Mouse (Mus musculus) splenic B cell, adult 2 months (primary cell): ENCODE measurements around the gene Grik4.
"Not testable (repeated sequence)": the region's sequence is repeated elsewhere in the genome, so short reads cannot be mapped to it uniquely, and the experiment has no call there.

Experiments
- DNase-seq: peaks from one replicate; pipeline ENCODE4 v3.0.0-alpha.2; 2011; ENCODE audit warnings: low read depth, low spot score
- H3K27me3 ChIP-seq: 2 replicates; pipeline ENCODE4 v1.6.1; 2012; ENCODE audit warnings: mild to moderate bottlenecking, low read length, moderate library complexity, mixed read lengths; ENCODE audit not compliant: control insufficient read depth, poor library complexity, insufficient read depth, severe bottlenecking
- H3K36me3 ChIP-seq: 2 replicates; pipeline ENCODE4 v1.6.1; 2012; ENCODE audit warnings: mild to moderate bottlenecking, low read length, moderate library complexity, mixed read lengths; ENCODE audit not compliant: control insufficient read depth, poor library complexity, insufficient read depth, severe bottlenecking

Gene Grik4

DNA sequence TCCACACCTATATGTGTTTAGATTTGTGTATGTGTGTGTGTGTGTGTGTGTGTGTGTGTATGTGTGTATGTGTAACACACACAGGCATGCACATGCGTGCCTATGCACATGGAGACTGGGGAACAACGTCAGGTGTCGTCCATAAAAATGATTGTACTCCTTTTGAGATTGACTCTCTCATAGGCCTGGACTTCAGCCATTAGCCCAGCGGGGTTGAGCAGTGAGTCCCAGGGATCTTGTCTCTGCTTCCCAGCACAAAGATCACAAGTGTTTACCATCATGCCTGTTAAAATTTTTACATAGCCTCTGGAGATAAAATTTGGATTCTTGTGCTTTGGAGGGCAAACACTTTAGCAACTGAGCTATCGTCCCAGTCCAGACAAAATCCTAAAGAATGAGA is 157.4 kb downstream of the Grik4 start:
- H3K27me3 ChIP-seq = no peaks in the 10 kb centered on the region
- DNase-seq = no peak
- no peaks in the 10 kb centered on the region for H3K36me3 ChIP-seq

DNA sequence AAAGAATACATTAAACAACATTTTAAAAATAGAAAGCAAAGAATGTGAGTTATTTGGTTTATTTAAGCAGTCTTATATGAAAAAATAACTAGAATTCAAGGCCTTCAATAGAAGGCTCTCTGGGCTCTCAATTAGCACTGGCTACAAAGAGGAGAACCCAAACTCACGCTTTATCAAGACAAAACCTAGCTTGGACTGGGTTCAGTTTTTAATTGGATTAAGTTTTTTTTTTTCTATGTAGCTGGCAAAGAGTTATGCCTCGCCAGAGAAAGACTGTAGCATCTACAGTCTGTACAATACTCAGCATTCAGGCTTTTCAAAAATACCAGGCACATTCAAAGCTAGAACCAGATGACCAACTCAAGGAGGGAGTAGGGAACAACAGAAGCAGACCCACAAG is 158.0 kb downstream of the Grik4 start:
- Histone ChIP-seq H3K27me3 (no peaks in the 10 kb centered on the region), H3K36me3 (no peaks in the 10 kb centered on the region)
- DNase-seq = no peak

DNA sequence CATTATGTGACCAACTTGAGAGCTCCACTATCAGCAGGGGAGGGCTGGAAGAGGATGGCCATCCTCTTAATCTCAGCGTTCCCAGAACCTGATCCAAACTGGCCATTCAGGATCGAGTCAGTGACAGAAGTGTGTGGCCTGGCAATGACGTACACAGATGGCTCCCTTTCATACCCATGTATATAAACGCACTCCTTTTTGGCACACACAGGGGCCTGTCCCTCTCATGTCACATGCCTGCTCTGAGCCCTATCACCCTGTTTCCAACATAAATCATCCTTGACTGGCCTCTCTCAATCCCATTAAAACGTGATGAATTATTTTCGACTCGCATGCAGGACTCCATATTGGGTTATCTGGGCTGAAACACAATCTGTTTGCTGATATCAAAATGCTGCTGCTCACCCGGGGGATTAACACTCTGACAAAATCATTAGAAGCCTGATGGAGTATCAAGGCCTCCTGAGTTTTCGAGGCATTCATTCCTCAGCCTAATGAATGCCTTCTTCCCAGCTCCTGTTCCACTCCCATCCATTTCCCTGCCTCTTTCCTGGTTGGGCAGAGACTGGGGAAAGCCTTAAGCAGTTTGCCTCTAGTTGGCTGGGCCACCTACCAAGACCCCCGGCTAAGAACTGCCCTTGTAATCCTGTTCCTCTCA is 159.0 kb downstream of the Grik4 start:
- no peaks in the 10 kb centered on the region for H3K36me3 ChIP-seq
- no peaks in the 10 kb centered on the region for H3K27me3 ChIP-seq
- no peak for DNase-seq

DNA sequence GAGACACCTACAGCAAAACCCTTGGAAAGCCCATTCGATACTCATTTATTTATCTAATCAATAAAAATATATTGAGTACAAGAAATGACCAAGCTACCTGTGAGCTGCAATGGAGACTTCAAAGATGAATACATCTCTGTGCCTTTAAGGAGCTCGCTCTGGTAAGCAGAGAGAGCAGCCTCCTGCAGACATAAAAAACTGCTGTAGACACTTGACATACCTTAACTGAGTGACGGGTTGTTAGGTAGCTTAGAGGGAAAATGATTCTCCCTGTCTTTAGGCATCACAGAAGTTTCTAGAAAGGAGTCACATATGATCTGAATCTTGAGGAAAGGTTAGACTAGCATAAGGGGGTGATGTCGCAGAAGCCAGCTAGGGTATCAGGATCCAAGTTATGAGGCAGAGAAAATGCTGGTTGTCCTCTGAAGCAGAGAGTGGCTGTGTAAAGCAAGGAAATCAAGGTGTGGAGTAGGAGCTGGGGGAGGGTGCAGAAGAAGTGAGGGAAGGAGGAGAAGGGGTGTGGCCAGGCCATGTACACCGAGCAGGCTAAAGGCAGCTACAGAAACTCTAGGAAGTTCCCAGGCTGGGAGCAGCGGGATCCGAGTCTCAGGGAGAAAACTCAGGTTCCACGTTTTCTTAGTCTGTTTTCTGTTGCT is 160.9 kb downstream of the Grik4 start:
- no peaks in the 10 kb centered on the region for H3K36me3 ChIP-seq
- H3K27me3 ChIP-seq = no peaks in the 10 kb centered on the region
- no peak for DNase-seq

DNA sequence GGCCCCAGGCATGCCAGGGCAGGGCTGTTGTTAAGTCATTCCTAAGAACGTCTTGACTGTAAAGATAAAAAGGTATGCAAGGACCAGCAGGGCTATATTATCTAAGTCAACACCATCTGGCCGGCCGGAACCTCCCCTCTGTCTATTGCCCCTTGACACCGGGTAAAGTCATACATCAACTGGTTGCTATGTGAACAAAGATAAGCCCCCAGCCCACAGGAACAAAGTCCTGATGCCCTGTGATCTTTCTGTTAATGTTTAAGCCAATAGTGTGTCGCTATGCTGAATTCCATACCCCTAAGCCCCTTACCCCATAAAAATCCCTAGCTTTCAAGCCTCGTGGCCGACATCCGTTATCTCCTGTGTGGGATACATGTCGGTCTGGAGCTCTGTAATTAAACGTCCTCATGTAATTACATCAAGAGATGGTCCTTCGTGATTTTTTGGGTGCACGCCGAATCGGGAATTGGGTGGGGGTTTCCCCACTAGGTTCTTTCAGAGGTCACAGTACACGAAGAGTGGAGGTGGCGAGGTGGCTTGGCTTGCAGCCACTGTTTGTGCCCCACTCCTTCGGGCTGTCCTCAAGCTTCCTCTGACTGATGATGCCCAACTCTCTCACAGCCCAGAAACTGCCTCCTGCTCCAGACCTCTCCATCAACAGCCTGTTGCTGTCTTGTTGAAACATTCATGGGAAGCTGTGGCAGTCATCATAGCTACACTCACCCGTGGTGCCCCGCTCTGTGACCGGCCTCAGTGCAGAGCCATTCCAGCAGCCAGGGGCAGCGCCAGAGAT is 165.6 kb downstream of the Grik4 start:
- H3K36me3 ChIP-seq, DNase-seq, H3K27me3 ChIP-seq: not testable (repeated sequence)

DNA sequence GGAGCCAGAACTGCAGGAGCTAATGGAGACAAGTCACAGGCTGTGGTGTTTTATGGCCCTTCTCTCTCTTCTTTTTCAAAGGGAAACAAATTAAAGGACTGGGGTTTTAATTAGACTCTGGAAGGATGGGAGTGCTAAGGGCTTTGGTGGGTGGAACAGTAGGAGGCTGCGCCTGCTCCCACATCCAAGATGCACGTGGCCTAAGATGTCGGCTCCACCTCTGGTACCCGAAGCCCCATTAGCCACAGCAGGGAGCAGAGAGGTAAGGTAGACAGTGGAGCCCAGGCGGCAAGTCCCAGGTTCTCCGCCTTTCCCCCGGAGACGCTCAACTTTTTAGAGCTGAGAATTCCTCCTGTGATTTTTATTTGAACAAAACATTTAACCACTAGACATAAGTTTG is 166.4 kb downstream of the Grik4 start:
- DNase-seq = no peak
- Histone ChIP-seq H3K27me3 (no peaks in the 10 kb centered on the region), H3K36me3 (no peaks in the 10 kb centered on the region)

DNA sequence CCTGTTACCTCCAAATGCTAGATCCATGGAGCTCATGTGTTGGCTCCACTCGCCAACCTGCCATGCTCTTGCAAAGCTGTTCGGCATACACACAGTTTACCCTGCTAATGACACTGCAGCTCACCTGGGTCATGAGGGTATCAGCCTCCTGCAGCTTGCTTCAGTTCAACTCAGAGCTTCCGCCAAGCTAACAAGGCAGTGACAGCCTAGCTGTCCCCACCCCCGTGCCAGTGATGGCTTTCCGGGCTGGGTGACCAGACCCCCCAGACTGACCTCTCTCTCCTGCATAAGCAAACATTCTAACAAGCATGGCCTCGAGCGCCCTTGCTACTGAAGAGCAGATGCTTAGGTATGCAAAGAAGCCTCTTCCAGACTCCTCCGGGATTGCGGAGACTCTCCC is 167.5 kb downstream of the Grik4 start:
- Histone ChIP-seq H3K27me3 (no peaks in the 10 kb centered on the region), H3K36me3 (no peaks in the 10 kb centered on the region)
- DNase-seq = no peak

DNA sequence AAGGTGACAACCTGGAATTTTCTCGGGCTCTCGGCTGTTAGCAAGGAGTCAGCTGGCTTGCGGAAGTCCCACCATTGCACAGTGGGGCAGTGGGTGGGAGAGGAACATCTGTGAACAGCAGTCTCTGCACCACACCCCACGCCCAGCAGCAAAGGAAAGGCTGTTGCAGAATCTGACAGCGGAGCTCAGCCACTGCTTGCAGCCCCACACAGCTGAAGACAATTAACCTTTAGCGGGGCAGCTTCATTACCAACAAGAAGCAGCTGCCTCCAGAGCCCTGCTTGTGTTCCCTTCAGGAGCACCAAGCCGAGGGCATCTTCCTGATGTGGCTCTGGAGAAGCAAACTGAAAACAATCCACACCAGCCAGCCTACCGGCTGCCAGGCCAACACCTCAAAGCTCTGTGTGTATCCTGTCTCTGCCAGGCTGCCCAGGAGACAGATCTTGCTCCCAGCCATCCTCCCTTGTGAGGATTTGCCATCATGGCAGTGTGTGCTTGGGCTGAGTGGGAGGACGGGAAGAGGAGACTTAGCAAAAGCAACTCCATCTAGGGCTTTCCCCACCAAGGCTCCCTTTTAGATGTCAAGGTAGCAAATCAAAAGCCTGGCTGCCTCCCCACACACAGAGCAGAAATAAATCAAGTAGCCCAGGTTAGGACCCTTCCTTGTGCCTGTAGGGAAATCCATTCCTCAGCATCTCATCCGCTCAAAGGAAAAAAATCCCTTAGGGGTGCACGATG is 179.3 kb downstream of the Grik4 start:
- Histone ChIP-seq H3K27me3 (no peaks in the 10 kb centered on the region), H3K36me3 (no peaks in the 10 kb centered on the region)
- no peak for DNase-seq

DNA sequence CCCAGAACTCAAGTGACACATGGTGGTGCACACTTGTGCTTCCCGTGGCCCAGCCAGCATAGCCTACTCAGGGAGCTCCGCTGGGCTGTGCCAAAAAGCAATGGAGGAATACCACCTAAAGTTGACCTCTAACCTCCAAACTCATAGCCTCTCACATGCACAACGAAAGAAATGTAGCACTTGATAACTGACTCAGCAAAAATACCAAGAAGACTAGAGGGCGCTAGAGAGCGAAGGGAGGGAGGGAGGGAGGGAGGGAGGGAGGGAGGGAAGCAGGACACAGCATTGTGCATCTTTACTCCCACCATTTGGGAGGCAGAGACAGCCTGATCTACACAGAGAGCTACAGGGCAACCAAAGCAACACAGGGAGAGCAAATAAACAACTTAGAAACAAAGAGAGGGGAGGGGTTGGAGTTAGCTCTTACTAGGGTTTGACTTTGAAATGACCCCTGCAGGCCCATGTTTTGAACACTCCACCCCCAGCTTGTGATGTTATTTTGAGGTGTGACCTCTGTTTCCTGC is 185.5 kb downstream of the Grik4 start:
- DNase-seq = no peak
- H3K36me3 ChIP-seq = no peaks in the 10 kb centered on the region
- no peaks in the 10 kb centered on the region for H3K27me3 ChIP-seq

DNA sequence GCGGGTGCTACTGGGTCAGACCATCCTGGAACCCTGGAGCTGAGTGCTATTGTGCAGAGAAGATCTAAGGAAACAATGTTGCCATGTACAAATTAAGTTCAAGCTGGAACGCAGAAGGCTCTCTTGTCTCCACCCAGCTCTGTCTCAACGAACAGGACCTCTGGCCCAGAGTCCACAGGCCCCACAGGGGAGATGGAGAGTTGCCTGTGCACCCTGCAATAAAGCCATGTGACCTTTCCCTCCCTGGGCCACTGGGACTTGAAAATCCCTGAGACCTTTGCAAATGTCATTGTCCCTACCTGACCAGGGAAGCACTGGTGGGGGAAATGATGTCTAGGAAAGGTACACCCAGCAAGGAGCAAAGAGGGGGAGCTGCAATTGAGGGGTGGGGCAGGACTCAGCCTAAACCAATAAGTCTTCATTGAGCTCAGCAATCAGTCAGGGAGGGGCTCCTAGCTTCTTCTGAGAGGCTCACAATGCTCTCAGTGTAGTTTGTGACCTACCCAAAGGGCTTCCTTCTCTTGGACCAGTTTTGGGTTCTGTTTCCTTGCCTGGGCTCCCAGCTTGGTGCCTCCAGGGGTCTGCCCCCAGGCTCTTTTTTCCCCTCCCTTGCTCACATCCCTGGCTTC is 187.2 kb downstream of the Grik4 start:
- DNase-seq = no peak
- Histone ChIP-seq H3K36me3 (no peaks in the 10 kb centered on the region), H3K27me3 (no peaks in the 10 kb centered on the region)

DNA sequence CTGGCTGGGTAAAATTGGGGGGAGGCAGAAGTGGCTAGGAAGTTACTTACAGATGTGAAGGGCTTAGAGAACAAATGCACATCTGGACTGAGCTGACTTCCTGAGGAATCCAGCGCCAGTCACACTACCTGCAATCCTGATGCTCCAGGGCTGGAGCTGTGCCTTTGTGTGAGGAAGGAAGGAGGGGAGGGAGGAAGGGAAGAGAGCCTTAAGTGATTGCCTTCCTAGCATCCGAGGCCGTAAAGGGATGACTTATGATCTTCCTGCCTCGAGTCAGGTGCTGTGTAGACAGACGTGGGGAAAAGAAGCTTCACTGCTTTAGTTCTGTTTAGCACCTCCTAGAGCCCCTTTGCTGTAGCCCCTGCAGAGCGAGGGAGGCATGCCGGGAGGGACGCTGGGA is 189.6 kb downstream of the Grik4 start:
- no peak for DNase-seq
- H3K27me3 ChIP-seq = no peaks in the 10 kb centered on the region
- H3K36me3 ChIP-seq = no peaks in the 10 kb centered on the region

DNA sequence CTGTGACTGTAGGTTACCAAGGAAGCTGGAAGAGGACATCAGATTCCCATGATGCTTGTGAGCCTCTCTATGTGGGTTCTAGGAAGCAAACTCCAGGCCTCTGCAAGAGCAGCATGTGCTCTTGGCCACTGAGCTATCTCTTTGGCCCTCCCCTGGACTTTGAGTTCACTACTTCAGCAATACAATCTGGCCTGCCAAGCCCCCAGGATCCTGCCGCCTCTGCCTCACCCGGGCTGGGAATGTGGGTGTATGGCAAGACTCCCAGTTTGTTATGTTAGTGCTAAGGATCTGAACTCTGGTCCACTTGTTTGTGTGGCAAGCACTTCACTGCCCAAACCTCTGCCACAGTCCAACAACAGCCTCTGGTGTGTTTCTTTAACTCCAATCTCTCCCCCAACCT is 193.1 kb downstream of the Grik4 start:
- no peak for DNase-seq
- H3K27me3 ChIP-seq = no peaks in the 10 kb centered on the region
- H3K36me3 ChIP-seq = no peaks in the 10 kb centered on the region

DNA sequence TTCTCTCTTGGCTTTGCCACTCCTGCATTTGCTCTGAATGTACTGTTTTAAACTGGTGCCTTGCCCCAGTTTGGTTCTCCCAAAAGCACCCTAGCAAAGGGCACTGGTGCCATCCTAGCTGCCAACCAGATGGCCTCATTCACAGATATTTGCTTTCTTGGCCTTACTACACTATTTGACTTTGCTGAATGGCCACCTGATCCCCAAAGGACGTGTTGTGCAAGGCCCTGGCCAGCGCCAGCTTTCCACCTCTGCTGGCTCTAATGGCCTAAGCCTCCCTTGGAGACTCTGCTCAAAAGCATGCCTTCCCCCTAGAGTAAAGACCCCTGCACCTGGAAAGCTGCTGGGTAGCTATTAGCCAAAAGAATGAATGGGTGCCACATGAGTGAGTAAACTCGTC is 194.1 kb downstream of the Grik4 start:
- Histone ChIP-seq H3K27me3 (no peaks in the 10 kb centered on the region), H3K36me3 (no peaks in the 10 kb centered on the region)
- no peak for DNase-seq

DNA sequence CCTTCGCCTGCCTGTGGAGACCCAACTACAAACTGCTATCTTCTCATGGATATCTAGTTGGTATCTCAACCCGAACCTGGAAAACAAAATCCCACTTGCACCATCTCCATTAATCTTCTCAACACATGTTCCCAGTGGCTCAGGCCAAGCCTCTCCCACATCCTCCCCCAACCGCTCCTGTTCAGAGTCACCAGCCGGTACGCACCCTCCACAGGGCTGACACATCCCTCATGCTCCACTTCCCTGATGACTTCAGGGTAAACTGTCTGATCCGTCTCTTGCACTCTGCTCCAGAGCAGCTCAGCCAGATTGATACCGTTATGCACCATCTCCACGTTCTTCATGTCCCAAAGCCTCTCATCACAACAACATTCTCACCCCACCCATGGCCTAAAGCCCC is 198.3 kb downstream of the Grik4 start:
- Histone ChIP-seq H3K27me3 (no peaks in the 10 kb centered on the region), H3K36me3 (no peaks in the 10 kb centered on the region)
- no peak for DNase-seq
